Mouse (Mus musculus): ENCODE results near the gene Ndufa7. TPM values are rescaled to one million over a fixed set of nuclear protein-coding genes. Genes with fewer than 3 reads are reported as not detected.
"Not testable (repeated sequence)": the region's sequence is repeated elsewhere in the genome, so short reads cannot be mapped to it uniquely, and the experiment has no call there.

Gene Ndufa7
- polyA plus RNA-seq, 1 experiment from 2014 or later = 454 TPM

GRCm38 (mm10) chr17:33842966-33843795 lies 18.8 kb downstream of the Ndufa7 start, which contains the start of gene Cd320:
Gene Cd320, plus strand, starts transcription at chr17:33843091.
- Histone ChIP-seq H3K4me1 (peaks cover 14% of the 10 kb centered on the region), H3K27me3 (no peaks in the 10 kb centered on the region), H3K4me3 (peak within 1 kb of the TSS; percentile 77), H3K27ac (no peak within 1 kb of the TSS), H3K9ac (peak within 1 kb of the TSS; percentile 76), H3K36me3 (peaks cover 24% of the 10 kb centered on the region), H3K9me3 (no peaks in the 10 kb centered on the region), H3K4me2 (replicated peaks) (peak within 1 kb of the TSS; percentile 76)
- ATAC-seq (ENCODE audit: low FRiP score, low read depth) = peak; percentile 92
- 0% methylated on average over 45 of the region's 45 CpGs for WGBS

DNA sequence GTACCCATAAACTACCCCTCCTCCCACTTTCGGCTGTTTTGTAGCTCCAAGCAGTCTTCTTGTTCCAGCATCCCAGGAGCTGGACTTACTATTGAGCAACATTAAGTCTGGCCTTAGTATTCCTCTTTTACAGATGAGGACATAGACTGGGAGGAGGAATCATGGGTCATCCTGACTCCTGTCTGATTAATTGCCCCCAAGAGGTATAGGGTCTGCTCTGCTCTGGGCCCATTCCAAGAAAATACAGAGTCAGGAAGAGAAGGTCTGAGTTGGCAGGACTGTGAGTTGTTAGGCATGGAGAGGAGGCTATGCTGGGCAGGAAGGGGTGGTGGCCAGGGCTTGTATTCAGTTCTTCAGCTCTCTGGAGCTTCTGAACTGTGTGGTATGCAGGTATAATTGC lies 19.8 kb downstream of the Ndufa7 start:
- peak overlapping the region; percentile 76 for H3K4me2 ChIP-seq (replicated peaks)
- H3K9ac ChIP-seq = peak overlapping the region; percentile 76
- H3K4me1 ChIP-seq = peaks cover 14% of the 10 kb centered on the region
- H3K9me3 ChIP-seq = no peaks in the 10 kb centered on the region
- no peaks in the 10 kb centered on the region for H3K27me3 ChIP-seq
- peaks cover 24% of the 10 kb centered on the region for H3K36me3 ChIP-seq
- ATAC-seq (ENCODE audit: low FRiP score, low read depth) = no peak
- no peak overlapping the region for H3K27ac ChIP-seq
- WGBS = 51% methylated on average over 1 of the region's 1 CpGs
- peak overlapping the region; percentile 77 for H3K4me3 ChIP-seq

- 58% methylated on average over 8 of the region's 8 CpGs for WGBS
- H3K27me3 ChIP-seq = no peaks in the 10 kb centered on the region
- no peak overlapping the region for H3K27ac ChIP-seq
- H3K4me1 ChIP-seq = peaks cover 14% of the 10 kb centered on the region
- ATAC-seq (ENCODE audit: low FRiP score, low read depth) = no peak
- H3K4me2 ChIP-seq (replicated peaks) = no peak overlapping the region
- H3K9me3 ChIP-seq = no peaks in the 10 kb centered on the region
- H3K9ac ChIP-seq = no peak overlapping the region
- peaks cover 26% of the 10 kb centered on the region for H3K36me3 ChIP-seq
- no peak overlapping the region for H3K4me3 ChIP-seq
Observed at GRCm38 (mm10) chr17:33848139-33848538, 23.8 kb downstream of the Ndufa7 start.

DNA sequence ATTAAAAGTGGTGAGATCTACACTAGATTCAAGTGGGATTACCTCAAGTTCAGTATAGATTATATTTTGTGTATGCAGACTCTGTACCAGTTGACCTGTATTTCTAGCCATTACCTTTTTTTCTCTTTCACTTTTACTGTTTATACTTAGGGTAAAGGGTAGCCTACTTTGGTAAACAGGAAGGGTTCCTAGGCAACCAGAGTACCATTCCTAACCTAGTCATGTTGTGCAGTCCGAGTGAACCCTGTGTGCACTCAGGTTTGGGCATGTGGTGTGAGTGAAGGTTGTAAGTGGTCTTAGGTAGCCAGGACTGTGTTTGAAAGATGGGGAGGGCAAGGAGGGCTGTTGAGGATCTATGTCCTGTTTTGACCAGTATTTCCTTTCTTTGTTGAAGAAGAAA lies 27.0 kb downstream of the Ndufa7 start:
- WGBS = 71% methylated on average over 1 of the region's 1 CpGs
- H3K36me3 ChIP-seq = peaks cover 26% of the 10 kb centered on the region
- no peak overlapping the region for H3K4me3 ChIP-seq
- no peak overlapping the region for H3K4me2 ChIP-seq (replicated peaks)
- H3K27me3 ChIP-seq = no peaks in the 10 kb centered on the region
- no peaks in the 10 kb centered on the region for H3K9me3 ChIP-seq
- H3K4me1 ChIP-seq = no peaks in the 10 kb centered on the region
- no peak overlapping the region for H3K9ac ChIP-seq
- H3K27ac ChIP-seq = no peak overlapping the region
- ATAC-seq (ENCODE audit: low FRiP score, low read depth) = no peak

GRCm38 (mm10) chr17:33857816-33858215 lies 33.4 kb downstream of the Ndufa7 start:
- Histone ChIP-seq H3K27ac (no peak overlapping the region), H3K9me3 (0 out of 2 replicates have a peak, but pooled peaks cover 3% of the 10 kb centered on the region), H3K9ac (no peak overlapping the region), H3K4me1 (no peaks in the 10 kb centered on the region), H3K4me2 (replicated peaks) (no peak overlapping the region), H3K27me3 (no peaks in the 10 kb centered on the region), H3K36me3 (no peaks in the 10 kb centered on the region), H3K4me3 (no peak overlapping the region)
- no peak for ATAC-seq (ENCODE audit: low FRiP score, low read depth)
- WGBS = 82% methylated on average over 4 of the region's 4 CpGs

GRCm38 (mm10) chr17:33865330-33866030 lies 41.1 kb downstream of the Ndufa7 start:
- H3K4me1 ChIP-seq = no peaks in the 10 kb centered on the region
- ATAC-seq (ENCODE audit: low FRiP score, low read depth) = no peak
- H3K27me3 ChIP-seq = no peaks in the 10 kb centered on the region
- H3K9me3 ChIP-seq = no peaks in the 10 kb centered on the region
- no peak overlapping the region for H3K4me2 ChIP-seq (replicated peaks)
- H3K36me3 ChIP-seq = no peaks in the 10 kb centered on the region
- no peak overlapping the region for H3K9ac ChIP-seq
- H3K27ac ChIP-seq = no peak overlapping the region
- 38% methylated on average over 9 of the region's 9 CpGs for WGBS
- H3K4me3 ChIP-seq = no peak overlapping the region

DNA sequence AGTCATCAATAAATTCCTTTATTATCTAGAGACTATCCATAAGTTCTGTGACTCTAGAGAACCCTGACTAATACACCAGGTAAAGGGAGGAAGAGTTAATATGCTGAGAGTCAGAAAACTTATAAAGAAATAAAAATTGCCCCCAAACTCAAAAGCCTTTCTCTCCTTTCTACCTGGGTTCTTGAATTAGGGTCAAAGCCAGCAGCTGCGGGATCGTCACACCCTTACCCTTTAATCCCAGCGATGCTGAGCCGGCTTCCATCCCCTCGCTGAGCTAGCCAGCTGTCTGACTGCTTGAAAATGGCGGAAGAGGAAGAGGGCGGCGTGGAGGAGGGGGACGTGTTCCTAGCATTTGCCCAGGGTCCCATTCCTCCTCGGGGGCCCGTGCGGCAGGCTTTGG lies 49.2 kb downstream of the Ndufa7 start, which contains the start of gene Gm7029:
Gene Gm7029 (plus strand): TSS at position 301 of the 400 bp plus-strand sequence.
- H3K9ac ChIP-seq; H3K9me3 ChIP-seq; H3K27me3 ChIP-seq; H3K27ac ChIP-seq; H3K4me2 ChIP-seq (replicated peaks); H3K4me3 ChIP-seq; ATAC-seq (ENCODE audit: low FRiP score, low read depth); H3K4me1 ChIP-seq: not testable (repeated sequence)
- WGBS = 81% methylated on average over 7 of the region's 12 CpGs
- peaks cover 31% of the 10 kb centered on the region for H3K36me3 ChIP-seq

- 87% methylated on average over 11 of the region's 11 CpGs for WGBS
- Histone ChIP-seq H3K4me3 (no peak overlapping the region), H3K36me3 (peaks cover 37% of the 10 kb centered on the region), H3K9ac (no peak overlapping the region), H3K9me3 (no peaks in the 10 kb centered on the region), H3K27ac (no peak overlapping the region), H3K27me3 (no peaks in the 10 kb centered on the region), H3K4me1 (no peaks in the 10 kb centered on the region), H3K4me2 (replicated peaks) (no peak overlapping the region)
- no peak for ATAC-seq (ENCODE audit: low FRiP score, low read depth)
Observed at GRCm38 (mm10) chr17:33874411-33874810, 50.0 kb downstream of the Ndufa7 start.

DNA sequence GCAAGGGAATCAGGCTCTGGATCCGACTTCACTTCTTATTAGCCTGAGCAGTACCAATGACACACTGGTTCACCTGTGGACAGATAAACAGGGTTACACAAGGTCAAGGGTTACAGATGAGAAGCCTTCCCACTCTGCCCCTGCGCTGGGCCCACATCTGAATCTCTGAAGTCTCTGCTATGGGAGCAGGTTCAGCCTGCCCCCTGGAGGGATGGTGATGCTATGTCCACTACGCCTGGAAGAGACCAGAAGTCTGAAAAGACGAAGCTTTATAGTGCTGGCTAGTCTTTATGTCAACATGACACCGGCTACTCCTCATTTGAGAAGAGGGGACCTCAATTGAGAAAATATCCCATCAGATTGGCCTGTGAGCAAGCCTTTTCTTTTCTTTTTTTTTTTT lies 51.4 kb downstream of the Ndufa7 start:
- peaks cover 47% of the 10 kb centered on the region for H3K36me3 ChIP-seq
- not testable (repeated sequence) for H3K4me2 ChIP-seq (replicated peaks); H3K9ac ChIP-seq; H3K4me3 ChIP-seq; H3K9me3 ChIP-seq; H3K4me1 ChIP-seq; H3K27ac ChIP-seq; ATAC-seq (ENCODE audit: low FRiP score, low read depth); H3K27me3 ChIP-seq
- 81% methylated on average over 5 of the region's 5 CpGs for WGBS

DNA sequence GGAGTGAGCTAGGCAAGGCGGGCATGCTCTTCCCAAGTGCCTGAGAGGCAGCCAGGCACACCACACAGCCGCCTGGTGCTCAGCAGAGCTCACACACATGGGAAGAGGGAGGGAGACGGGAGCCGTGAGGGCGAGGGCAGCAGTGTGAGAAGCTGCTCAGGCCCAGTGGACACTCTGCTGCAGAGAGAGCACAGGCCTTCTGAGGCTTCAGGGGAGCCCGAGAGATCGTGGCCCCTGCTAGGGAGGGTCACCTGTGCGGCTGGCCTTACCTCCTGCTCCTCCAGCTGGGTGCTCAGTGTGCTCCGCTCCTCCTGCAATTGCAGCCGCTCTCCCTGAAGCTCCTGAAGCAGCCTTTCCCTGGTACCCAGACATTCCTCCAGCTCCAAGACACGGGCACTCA lies 59.9 kb downstream of the Ndufa7 start:
- H3K9me3 ChIP-seq; H3K27me3 ChIP-seq; H3K4me3 ChIP-seq; H3K9ac ChIP-seq; ATAC-seq (ENCODE audit: low FRiP score, low read depth); H3K4me2 ChIP-seq (replicated peaks); H3K27ac ChIP-seq: not testable (repeated sequence)
- peaks cover 56% of the 10 kb centered on the region for H3K36me3 ChIP-seq
- WGBS = 96% methylated on average over 9 of the region's 11 CpGs
- peaks cover 17% of the 10 kb centered on the region for H3K4me1 ChIP-seq

- not testable (repeated sequence) for H3K27me3 ChIP-seq; H3K4me3 ChIP-seq; ATAC-seq (ENCODE audit: low FRiP score, low read depth); H3K27ac ChIP-seq; H3K9me3 ChIP-seq; H3K9ac ChIP-seq
- WGBS = 53% methylated on average over 2 of the region's 2 CpGs
- Histone ChIP-seq H3K36me3 (peaks cover 31% of the 10 kb centered on the region), H3K4me2 (replicated peaks) (peak overlapping the region; percentile 72), H3K4me1 (peaks cover 22% of the 10 kb centered on the region)
Observed at GRCm38 (mm10) chr17:33887802-33888201, 63.4 kb downstream of the Ndufa7 start.
